Mouse (Mus musculus): ENCODE results near the gene Bpnt1. TPM values are rescaled to one million over a fixed set of nuclear protein-coding genes. Genes with fewer than 3 reads are reported as not detected.

Gene Bpnt1
- total RNA-seq, 1 experiment from 2014 or later = 87.3 TPM

DNA sequence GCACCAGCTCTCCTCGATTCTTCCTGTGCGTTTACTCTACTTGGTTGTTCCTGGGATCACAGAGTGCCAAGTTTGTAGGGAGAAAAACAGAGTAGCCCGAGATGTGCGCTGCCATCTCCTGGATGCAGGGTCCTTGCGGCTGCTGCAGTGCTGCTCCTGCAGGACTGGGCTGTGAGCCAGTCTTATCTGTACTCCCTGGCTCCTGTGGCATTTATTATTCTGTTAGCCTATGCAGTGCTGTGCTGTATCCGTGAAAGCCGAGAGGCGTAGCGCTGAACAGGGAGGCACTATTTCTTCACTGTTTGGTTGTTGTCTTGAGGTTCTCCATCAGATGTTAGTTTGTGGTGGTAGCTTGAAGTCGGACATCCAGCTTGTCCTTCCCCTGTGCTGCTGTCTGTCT is 74.0 kb downstream of the Bpnt1 start:
- no peak for DNase-seq

Small RNAs within 50 kb of the gene (microRNA-seq; reads per million reads assigned to microRNA genes)
- gene Mir194-1 (3.0 to 3.8 reads per million in 2 experiments), gene Mir215 (4.9 to 5.5 reads per million in 2 experiments)

Other genes starting within 250 kb of the Bpnt1 start
- 38.6 and 42.1 TPM in 2 replicates for gene Rab3gap2, start 128.0 kb upstream of the Bpnt1 start, total RNA-seq (2021)
- 97.7 and 99.4 TPM in 2 replicates for gene Iars2, start 2.8 kb upstream of the Bpnt1 start, total RNA-seq (2021)
- 170 and 183 TPM in 2 replicates for gene Eprs, start 30.9 kb downstream of the Bpnt1 start, total RNA-seq (2021)
- gene Slc30a10, start 122.7 kb downstream of the Bpnt1 start, total RNA-seq (2021) = 0.19 and 1.0 TPM in 2 replicates